Mouse (Mus musculus) hindbrain, embryonic 13.5 days (tissue): ENCODE results near the gene Rpa2. TPM values are rescaled to one million over a fixed set of nuclear protein-coding genes. Genes with fewer than 3 reads are reported as not detected.
"Not testable (repeated sequence)": the region's sequence is repeated elsewhere in the genome, so short reads cannot be mapped to it uniquely, and the experiment has no call there.

Source experiments
- ATAC-seq: fragments of 200-750 bp; cut with Nextera tagmentation; 2 replicates; pipeline ENCODE4 v1.8.0; 2017; ENCODE audit warnings: moderate TSS enrichment; ENCODE audit not compliant: low FRiP score
- H3K27ac ChIP-seq: fragments of 300-500 bp; sonication (generic); 2 replicates; pipeline ENCODE4 v1.5.1; 2015; ENCODE audit warnings: inconsistent platforms, mild to moderate bottlenecking, moderate library complexity
- H3K27me3 ChIP-seq: fragments of 300-500 bp; sonication (generic); 2 replicates; pipeline ENCODE4 v1.6.1; 2015; ENCODE audit warnings: mild to moderate bottlenecking, inconsistent platforms
- H3K36me3 ChIP-seq: fragments of 300-500 bp; sonication (generic); 2 replicates; pipeline ENCODE4 v1.6.1; 2015; ENCODE audit warnings: mild to moderate bottlenecking, inconsistent platforms
- H3K4me1 ChIP-seq: fragments of 300-500 bp; sonication (generic); replicated peaks from 2 replicates; pipeline ENCODE4 v1.6.1; 2015; ENCODE audit warnings: inconsistent platforms
- H3K4me2 ChIP-seq: fragments of 300-500 bp; sonication (generic); 2 replicates; pipeline ENCODE4 v1.6.1; 2015; ENCODE audit warnings: inconsistent platforms, mild to moderate bottlenecking, moderate library complexity
- H3K4me3 ChIP-seq: fragments of 300-500 bp; sonication (generic); 2 replicates; pipeline ENCODE4 v1.5.1; 2015; ENCODE audit warnings: mild to moderate bottlenecking, inconsistent platforms
- H3K9ac ChIP-seq: fragments of 300-500 bp; sonication (generic); 2 replicates; pipeline ENCODE4 v1.6.1; 2015; ENCODE audit warnings: mild to moderate bottlenecking, inconsistent platforms
- H3K9me3 ChIP-seq: fragments of 300-500 bp; sonication (generic); 2 replicates; pipeline ENCODE4 v1.6.1; 2016; ENCODE audit warnings: inconsistent platforms
- WGBS: fragments of 180-500 bp; shearing (Covaris S2); methylation state at CpG from one replicate; pipeline ENCODE4 v1.1.7; 2015; 5-methylcytosine and 5-hydroxymethylcytosine counted together
- polyA plus RNA-seq: library from polyadenylated mRNA; unstranded; fragments of >200 nt; fragmentation: Nextera tagmentation; extraction: Ambion mirVana; gene quantifications from 2 replicates; pipeline ENCODE4 v1.2.1, GENCODE M21; 2015

The Rpa2 gene
- 41.2 and 41.8 TPM in 2 replicates for polyA plus RNA-seq

DNA sequence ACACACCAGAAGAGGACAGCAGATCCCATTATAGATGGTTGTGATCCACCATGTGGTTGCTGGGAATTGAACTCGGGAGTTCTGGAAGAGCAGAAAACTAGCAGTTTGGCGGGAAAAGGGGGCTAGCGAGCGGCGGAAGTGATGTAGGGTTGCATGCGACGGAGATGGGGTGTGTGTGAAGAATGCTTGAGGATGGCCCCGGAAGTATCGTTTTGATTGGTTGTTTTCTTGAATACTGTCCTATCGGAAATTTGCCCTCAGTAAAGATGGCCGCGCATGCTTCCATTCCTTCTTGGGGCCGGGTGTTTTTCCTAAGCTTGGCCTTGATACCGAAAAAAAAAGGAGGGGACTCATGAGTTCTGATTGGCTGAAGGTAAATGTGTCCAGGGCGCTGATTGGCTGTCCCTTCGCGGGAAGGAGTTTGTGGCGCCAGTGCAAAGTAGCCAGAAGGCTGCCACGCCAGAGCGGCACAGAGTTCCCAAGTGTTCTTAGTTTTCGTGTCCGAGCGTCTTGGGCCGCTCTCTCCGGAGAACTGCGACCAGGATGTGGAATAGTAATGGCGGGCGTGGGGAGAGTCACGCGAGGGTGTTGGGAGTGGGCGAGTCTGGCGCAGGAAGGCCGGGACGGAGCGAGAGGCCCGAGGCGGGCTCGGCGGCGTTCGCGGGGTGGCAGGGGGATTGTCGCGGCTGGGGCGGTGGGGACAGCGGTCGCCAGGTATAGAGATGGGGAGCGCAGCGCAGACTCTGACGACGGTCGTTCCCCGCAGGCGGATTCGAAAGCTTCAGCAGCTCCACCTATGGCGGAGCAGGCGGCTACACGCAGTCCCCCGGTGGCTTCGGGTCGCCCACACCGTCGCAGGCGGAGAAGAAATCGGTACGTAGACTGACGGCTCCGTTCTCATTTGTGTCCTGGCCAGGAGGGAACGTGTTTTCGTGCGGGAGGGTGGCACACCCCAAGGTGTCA is at the start of gene Rpa2:
Rpa2 (plus strand) TSS at position 419 of the 963 bp plus-strand sequence.
- H3K4me1 ChIP-seq, result peaks cover 11% of the 10 kb centered on the region
- peak; percentile 98 for ATAC-seq

DNA sequence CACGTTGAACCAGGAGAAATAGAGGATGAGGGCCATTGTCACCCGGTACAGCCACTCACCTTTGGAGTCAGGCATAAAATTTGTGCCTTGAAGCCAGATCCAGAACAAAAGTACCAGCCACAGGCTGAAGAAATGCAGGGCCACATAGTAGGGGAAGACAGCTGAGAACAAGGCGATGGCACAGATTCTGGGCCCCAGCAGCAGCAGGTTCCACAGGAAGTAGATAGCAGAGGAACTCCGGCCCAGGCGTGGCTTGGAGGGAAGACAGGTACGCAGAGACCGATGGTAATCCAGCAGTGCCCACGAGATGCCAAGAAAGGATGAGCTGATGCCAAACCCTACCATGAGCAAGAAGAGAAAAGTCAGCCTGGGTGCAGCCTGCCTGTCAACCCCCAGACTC is 39.9 kb upstream of the Rpa2 start:
- no peak overlapping the region for H3K4me3 ChIP-seq
- H3K9ac ChIP-seq, result no peak overlapping the region
- ATAC-seq, result no peak
- no peaks in the 10 kb centered on the region for H3K9me3 ChIP-seq
- H3K4me2 ChIP-seq, result no peak overlapping the region
- H3K27me3 ChIP-seq, result no peaks in the 10 kb centered on the region
- peaks cover 11% of the 10 kb centered on the region for H3K4me1 ChIP-seq
- peaks cover 45% of the 10 kb centered on the region for H3K36me3 ChIP-seq
- H3K27ac ChIP-seq, result no peak overlapping the region
- 90% methylated on average over 8 of the region's 8 CpGs for WGBS

More for the DNA sequence above, at the start of gene Rpa2:
- peaks cover 15% of the 10 kb centered on the region for H3K36me3 ChIP-seq
- peak within 1 kb of the TSS; percentile 95 for H3K4me2 ChIP-seq
- WGBS, result under 1% methylated on average over 71 of the region's 71 CpGs
- H3K9me3 ChIP-seq, result no peaks in the 10 kb centered on the region
- H3K27me3 ChIP-seq, result no peaks in the 10 kb centered on the region
- H3K4me3 ChIP-seq, result peak within 1 kb of the TSS; percentile 74
- H3K27ac ChIP-seq, result no peak within 1 kb of the TSS
- H3K9ac ChIP-seq, result peak within 1 kb of the TSS; percentile 77

- peaks cover 18% of the 10 kb centered on the region for H3K36me3 ChIP-seq
- ATAC-seq, result no peak
- no peak overlapping the region for H3K27ac ChIP-seq
- H3K9ac ChIP-seq, result peak overlapping the region; percentile 80
- 48% methylated on average over 12 of the region's 12 CpGs for WGBS
- H3K27me3 ChIP-seq, result no peaks in the 10 kb centered on the region
- peak overlapping the region; percentile 87 for H3K4me2 ChIP-seq
- H3K9me3 ChIP-seq, result no peaks in the 10 kb centered on the region
- H3K4me3 ChIP-seq, result peak overlapping the region; percentile 62
- H3K4me1 ChIP-seq, result peaks cover 11% of the 10 kb centered on the region
Measured at GRCm38 (mm10) chr4:132731616-132732015, 36.5 kb upstream of the Rpa2 start.

- peak; percentile 95 for ATAC-seq
Measured at GRCm38 (mm10) chr4:132732148-132732684, 35.9 kb upstream of the Rpa2 start, which contains the start of gene Xkr8. TSS of gene Xkr8 (minus strand) at chr4:132732546.

GRCm38 (mm10) chr4:132733071-132733770 is 34.9 kb upstream of the Rpa2 start:
- H3K36me3 ChIP-seq, result peaks cover 2% of the 10 kb centered on the region
- H3K4me3 ChIP-seq, result no peak overlapping the region
- 92% methylated on average over 25 of the region's 25 CpGs for WGBS
- no peak for ATAC-seq
- H3K9me3 ChIP-seq, result no peaks in the 10 kb centered on the region
- no peaks in the 10 kb centered on the region for H3K27me3 ChIP-seq
- H3K4me2 ChIP-seq, result no peak overlapping the region
- H3K27ac ChIP-seq, result no peak overlapping the region
- H3K9ac ChIP-seq, result no peak overlapping the region
- H3K4me1 ChIP-seq, result peaks cover 11% of the 10 kb centered on the region

More at GRCm38 (mm10) chr4:132732148-132732684, 35.9 kb upstream of the Rpa2 start, which contains the start of gene Xkr8:
- Histone ChIP-seq H3K9ac (peak within 1 kb of the TSS; percentile 80), H3K36me3 (peaks cover 12% of the 10 kb centered on the region), H3K4me2 (peak within 1 kb of the TSS; percentile 87), H3K27me3 (no peaks in the 10 kb centered on the region), H3K4me1 (peaks cover 11% of the 10 kb centered on the region), H3K9me3 (no peaks in the 10 kb centered on the region), H3K4me3 (peak within 1 kb of the TSS; percentile 62), H3K27ac (peak within 1 kb of the TSS; percentile 50; the same call in 1 of the 2 replicates)
- WGBS, result 3% methylated on average over 34 of the region's 34 CpGs

DNA sequence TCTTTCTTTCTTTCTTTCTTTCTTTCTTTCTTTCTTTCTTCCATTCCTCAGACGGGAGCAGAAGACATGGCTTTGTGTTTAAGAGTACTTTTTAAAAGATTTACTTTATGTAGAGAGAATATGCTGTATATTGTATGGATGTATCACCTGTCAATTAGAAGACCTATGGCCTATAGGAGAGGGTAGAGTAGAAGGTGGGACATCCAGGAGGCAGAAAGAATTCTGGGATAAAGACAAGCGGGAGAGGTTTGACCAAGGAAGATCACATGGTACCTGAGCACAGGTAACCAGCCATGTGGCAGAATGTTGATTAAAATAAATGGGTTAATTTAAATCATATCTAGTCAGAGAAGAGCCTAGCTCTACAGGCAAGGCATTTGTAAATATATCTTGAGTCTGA is 33.4 kb upstream of the Rpa2 start:
- 90% methylated on average over 2 of the region's 2 CpGs for WGBS
- ATAC-seq, result no peak
- H3K4me1 ChIP-seq, result peaks cover 11% of the 10 kb centered on the region
- no peaks in the 10 kb centered on the region for H3K36me3 ChIP-seq
- no peak overlapping the region for H3K4me2 ChIP-seq
- H3K27ac ChIP-seq, result no peak overlapping the region
- no peak overlapping the region for H3K4me3 ChIP-seq
- no peaks in the 10 kb centered on the region for H3K27me3 ChIP-seq
- no peaks in the 10 kb centered on the region for H3K9me3 ChIP-seq
- H3K9ac ChIP-seq, result no peak overlapping the region

DNA sequence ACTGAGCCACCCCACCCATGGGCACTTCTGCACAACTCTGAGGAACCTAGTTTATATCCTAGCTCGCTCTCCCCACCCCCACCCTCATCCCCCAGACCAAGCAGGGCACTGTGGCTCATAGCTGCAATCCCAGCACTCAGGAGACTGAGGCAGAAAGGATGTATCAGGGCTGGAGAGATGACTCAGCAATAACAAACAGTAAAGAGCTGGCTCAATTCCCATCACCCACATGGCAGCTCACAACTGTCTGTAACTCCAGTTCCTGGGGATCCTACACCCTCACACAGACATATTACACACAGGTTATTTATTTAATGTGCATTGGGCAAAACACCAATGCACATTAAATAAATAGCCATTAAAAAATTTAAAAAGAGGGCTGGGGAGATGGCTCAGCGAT is 32.7 kb upstream of the Rpa2 start:
- no peaks in the 10 kb centered on the region for H3K9me3 ChIP-seq
- no peaks in the 10 kb centered on the region for H3K36me3 ChIP-seq
- H3K27ac ChIP-seq, result no peak overlapping the region
- H3K9ac ChIP-seq, result no peak overlapping the region
- ATAC-seq, result no peak
- H3K4me2 ChIP-seq, result no peak overlapping the region
- H3K4me1 ChIP-seq, result peaks cover 11% of the 10 kb centered on the region
- no peak overlapping the region for H3K4me3 ChIP-seq
- 73% methylated on average over 2 of the region's 2 CpGs for WGBS
- no peaks in the 10 kb centered on the region for H3K27me3 ChIP-seq

DNA sequence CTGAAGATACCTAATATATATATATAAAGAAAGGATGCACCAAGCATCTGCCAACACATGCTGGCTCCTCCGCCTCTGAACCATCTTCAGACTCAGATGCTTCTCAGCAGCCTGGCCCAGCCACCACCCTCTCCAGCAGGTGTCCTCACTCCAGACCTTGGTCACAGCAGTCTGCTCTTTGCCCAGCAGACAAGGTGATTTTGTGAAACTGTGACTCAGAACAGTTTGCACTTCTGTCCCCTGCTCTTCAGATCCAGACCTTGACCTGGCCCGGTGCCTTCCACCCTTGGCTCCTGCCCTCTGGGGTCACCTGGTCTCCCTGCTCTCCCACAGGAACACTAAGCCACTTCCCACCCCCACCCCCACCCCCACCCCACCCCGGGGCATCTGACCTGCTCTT is 32.2 kb upstream of the Rpa2 start:
- no peak overlapping the region for H3K4me2 ChIP-seq
- H3K36me3 ChIP-seq, result no peaks in the 10 kb centered on the region
- H3K9ac ChIP-seq, result no peak overlapping the region
- no peak overlapping the region for H3K4me3 ChIP-seq
- no peak for ATAC-seq
- H3K9me3 ChIP-seq, result no peaks in the 10 kb centered on the region
- H3K27me3 ChIP-seq, result no peaks in the 10 kb centered on the region
- peaks cover 11% of the 10 kb centered on the region for H3K4me1 ChIP-seq
- 70% methylated on average over 3 of the region's 3 CpGs for WGBS
- no peak overlapping the region for H3K27ac ChIP-seq

GRCm38 (mm10) chr4:132737154-132737553 is 31.0 kb upstream of the Rpa2 start:
- not testable (repeated sequence) for H3K4me3 ChIP-seq, H3K27me3 ChIP-seq, H3K4me1 ChIP-seq, H3K4me2 ChIP-seq, H3K27ac ChIP-seq, H3K36me3 ChIP-seq, H3K9me3 ChIP-seq, ATAC-seq, H3K9ac ChIP-seq
- WGBS, result 91% methylated on average over 9 of the region's 9 CpGs

DNA sequence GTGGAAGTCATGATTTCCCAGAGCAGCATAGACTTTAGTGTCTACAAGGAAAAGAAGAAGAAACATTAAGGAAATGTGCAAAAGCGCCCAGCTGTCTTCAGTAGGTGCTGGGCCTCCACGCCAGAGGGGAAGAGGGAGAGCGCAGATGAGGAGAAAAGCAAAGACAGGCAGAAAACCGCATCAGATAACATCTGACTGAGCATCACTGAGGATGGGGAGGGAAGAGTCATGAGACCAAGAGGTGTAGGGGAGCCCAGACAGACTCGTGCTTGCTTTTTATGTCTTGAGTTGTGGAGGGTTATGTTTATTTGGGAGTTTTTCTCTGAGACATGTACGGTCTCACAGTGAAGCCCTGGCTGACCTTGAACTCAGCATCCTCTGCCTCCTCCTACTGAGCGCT is 26.6 kb upstream of the Rpa2 start:
- H3K9me3 ChIP-seq, result no peaks in the 10 kb centered on the region

GRCm38 (mm10) chr4:132743992-132744911 is 23.9 kb upstream of the Rpa2 start:
- no peaks in the 10 kb centered on the region for H3K36me3 ChIP-seq
- H3K4me1 ChIP-seq, result peaks cover 14% of the 10 kb centered on the region
- H3K9me3 ChIP-seq, result no peaks in the 10 kb centered on the region
- H3K27ac ChIP-seq, result peak overlapping the region; percentile 65
- WGBS, result 66% methylated on average over 11 of the region's 11 CpGs
- H3K4me3 ChIP-seq, result no peak overlapping the region
- peak; percentile 21; the same call in 1 of the 2 replicates for ATAC-seq
- no peak overlapping the region; the same call in 1 of the 2 replicates for H3K9ac ChIP-seq
- no peaks in the 10 kb centered on the region for H3K27me3 ChIP-seq
- H3K4me2 ChIP-seq, result no peak overlapping the region

More for the DNA sequence above, 26.6 kb upstream of the Rpa2 start:
- no peak overlapping the region for H3K9ac ChIP-seq
- H3K4me3 ChIP-seq, result no peak overlapping the region
- no peak overlapping the region for H3K4me2 ChIP-seq
- WGBS, result 91% methylated on average over 7 of the region's 7 CpGs
- no peak for ATAC-seq
- H3K36me3 ChIP-seq, result no peaks in the 10 kb centered on the region
- H3K27ac ChIP-seq, result no peak overlapping the region
- H3K4me1 ChIP-seq, result peaks cover 14% of the 10 kb centered on the region
- H3K27me3 ChIP-seq, result no peaks in the 10 kb centered on the region
